Comparison of ENCODE assay signal across 22 mouse cellular contexts in the genomic region with DNA sequence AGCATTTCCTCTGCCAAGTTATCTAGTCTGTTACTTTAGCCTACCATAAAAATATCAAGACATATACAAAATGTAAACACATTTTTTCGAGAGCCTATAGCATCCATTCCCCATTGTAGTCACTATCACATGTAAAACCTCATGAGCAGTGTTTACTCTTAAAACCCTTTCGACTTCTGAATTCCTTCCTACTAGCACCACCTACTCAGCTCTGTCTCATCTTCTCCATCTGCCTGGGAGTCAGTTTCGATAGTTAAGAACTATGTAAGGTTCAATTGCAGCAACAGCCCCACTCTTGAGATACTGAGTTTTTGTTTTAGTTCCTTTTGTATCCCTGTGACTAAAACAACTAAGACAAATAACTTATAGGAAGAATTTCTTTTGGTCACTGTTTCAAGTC.
DNase-seq lines count a peak whose midpoint lies in the region; ATAC-seq lines count a peak whose summit lies in the region.
"Had no signal": no experiment of that assay in that cellular context is flagged by ENCODE, and none has a peak within 500 bp of the region (broad histone marks: within the 10 kb centered on the region; RNA-seq: fewer than 3 reads in every experiment).

No protein-coding gene starts in this region.

- peak; percentile 95 for ATAC-seq in frontal cortex, adult (ENCODE audit: low TSS enrichment)
- ATAC-seq: activated CD4-positive, CD25-positive, alpha-beta regulatory T cell, adult 4 months; CD4-positive, CD25-positive, alpha-beta regulatory T cell, adult 4 months; Patski had no signal

- no peak for DNase-seq in frontal cortex, postnatal 14 days (ENCODE audit: low spot score in 2 of 2)
- DNase-seq in layer of hippocampus, adult 9-11 months = peak; percentile 29
- DNase-seq in layer of hippocampus, adult 11-12 months (ENCODE audit: low spot score) = no peak
- DNase-seq in brain, adult 2 months (ENCODE audit: low read depth, low spot score) = peak; percentile 71
- DNase-seq in telencephalon, adult 2 months (ENCODE audit: low read depth, low spot score) = peak; percentile 59
- DNase-seq in testis, postnatal 10 days (ENCODE audit: low spot score) = no peak
- no peak for DNase-seq in c-Kit-positive CD71-positive TER-119-positive erythroid progenitor cells, embryonic 14.5 days (ENCODE audit: low spot score)
- DNase-seq: adrenal gland, adult 2 months; adrenal gland, adult 8-10 months; adrenal gland, postnatal 10 days; adrenal gland, postnatal 14 days; adrenal gland, postnatal 25 days; adrenal gland, postnatal 36 days; B cell, adult 2 months; cerebellum, adult 11 months; cerebellum, adult 11-12 months; cerebellum, adult 18-20 months; cerebellum, adult 2 months had no signal

Comparison
In these comparisons a context has a peak if more than half of its experiments do, and no peak if none do; other contexts are left out.
1. DNase-seq: peak in layer of hippocampus, adult 9-11 months (single experiment), brain, adult 2 months (single experiment) and telencephalon, adult 2 months (single experiment); none in frontal cortex, postnatal 14 days (0 of 2), layer of hippocampus, adult 11-12 months (single experiment), testis, postnatal 10 days (single experiment) and c-Kit-positive CD71-positive TER-119-positive erythroid progenitor cells, embryonic 14.5 days (single experiment).